Mouse (Mus musculus): ENCODE measurements around the gene Vwa8.

GRCm38 (mm10) chr14:79214129-79214528, 365.3 kb downstream of the Vwa8 start:
- TF ChIP-seq CTCF (IDR thresholded peaks at IDR 0.05) = no peak
- TF ChIP-seq EP300 (IDR thresholded peaks at IDR 0.05) = no peak
